Comparison of ENCODE assay signal across 9 mouse cellular contexts in the genomic region with DNA sequence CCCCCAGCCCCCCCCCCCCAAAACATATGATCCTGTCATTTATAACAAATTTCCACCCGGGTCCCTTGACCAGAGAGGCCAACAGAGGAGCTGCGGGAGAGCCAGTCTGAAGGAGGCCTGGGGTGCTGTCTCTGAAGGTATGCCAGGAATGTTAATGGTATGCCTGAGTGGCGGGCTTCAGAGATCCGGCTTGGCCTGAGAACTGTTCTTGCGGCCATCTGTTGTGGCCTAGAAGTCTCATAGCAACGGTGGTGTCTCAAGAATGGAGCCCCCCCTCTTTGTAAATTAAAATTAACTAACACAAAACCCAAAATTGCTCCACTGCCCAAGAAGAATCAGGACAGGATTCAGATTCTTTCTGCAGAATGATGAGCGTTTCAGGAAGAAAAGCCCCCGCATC.
A peak's percentile ranks its signal among the peaks of the same experiment; 100 is the strongest.
DNase-seq lines count a peak whose midpoint lies in the region; ATAC-seq lines count a peak whose summit lies in the region.
"Had no signal": no experiment of that assay in that cellular context is flagged by ENCODE, and none has a peak within 500 bp of the region (broad histone marks: within the 10 kb centered on the region; RNA-seq: fewer than 3 reads in every experiment).

No protein-coding gene starts in this region.

- no peak overlapping the region for H3K4me3 ChIP-seq in midbrain, embryonic 11.5 days (ENCODE audit: low read depth, low read length)
- no peak overlapping the region for H3K4me3 ChIP-seq in midbrain, embryonic 16.5 days (ENCODE audit: low read depth, low read length)
- H3K4me3 ChIP-seq in forebrain, embryonic 13.5 days = no peak overlapping the region
- H3K4me3 ChIP-seq: neural tube, embryonic 13.5 days had no signal

- H3K9me3 ChIP-seq in midbrain, embryonic 11.5 days (ENCODE audit: control insufficient read depth, low read length) = no peaks in the 10 kb centered on the region
- no peaks in the 10 kb centered on the region for H3K9me3 ChIP-seq in midbrain, embryonic 16.5 days (replicated peaks; ENCODE audit: control insufficient read depth, low read length, poor library complexity, severe bottlenecking)
- H3K9me3 ChIP-seq in forebrain, embryonic 13.5 days (replicated peaks) = no peaks in the 10 kb centered on the region
- H3K9me3 ChIP-seq: neural tube, embryonic 13.5 days had no signal

- ATAC-seq in midbrain, embryonic 11.5 days (ENCODE audit: low FRiP score) = peak; percentile 54
- ATAC-seq in midbrain, embryonic 16.5 days = no peak
- peak; percentile 73 for ATAC-seq in forebrain, embryonic 13.5 days

- no peak overlapping the region for H3K4me2 ChIP-seq in midbrain, embryonic 11.5 days
- no peak overlapping the region for H3K4me2 ChIP-seq in midbrain, embryonic 16.5 days (ENCODE audit: low read length)
- no peak overlapping the region for H3K4me2 ChIP-seq in forebrain, embryonic 13.5 days
- H3K4me2 ChIP-seq: neural tube, embryonic 13.5 days had no signal

- no peak overlapping the region for H3K9ac ChIP-seq in midbrain, embryonic 11.5 days (ENCODE audit: low read length)
- H3K9ac ChIP-seq in midbrain, embryonic 16.5 days (ENCODE audit: low read depth, low read length) = no peak overlapping the region
- H3K9ac ChIP-seq in forebrain, embryonic 13.5 days = no peak overlapping the region
- H3K9ac ChIP-seq: neural tube, embryonic 13.5 days had no signal

- H3K4me1 ChIP-seq in midbrain, embryonic 11.5 days (ENCODE audit: control insufficient read depth, insufficient read depth, low read length) = peaks cover 37% of the 10 kb centered on the region
- H3K4me1 ChIP-seq in midbrain, embryonic 16.5 days (ENCODE audit: control insufficient read depth, insufficient read depth, low read length) = peaks cover 20% of the 10 kb centered on the region
- H3K4me1 ChIP-seq in forebrain, embryonic 13.5 days = peaks cover 57% of the 10 kb centered on the region

- H3K36me3 ChIP-seq in midbrain, embryonic 11.5 days (ENCODE audit: control insufficient read depth, insufficient read depth, low read length) = no peaks in the 10 kb centered on the region
- no peaks in the 10 kb centered on the region for H3K36me3 ChIP-seq in midbrain, embryonic 16.5 days (ENCODE audit: control insufficient read depth, insufficient read depth, low read length)
- H3K36me3 ChIP-seq in forebrain, embryonic 13.5 days (ENCODE audit: poor library complexity, severe bottlenecking) = no peaks in the 10 kb centered on the region
- H3K36me3 ChIP-seq: neural tube, embryonic 13.5 days had no signal

- no peak overlapping the region for H3K27ac ChIP-seq in midbrain, embryonic 11.5 days (ENCODE audit: low read depth, low read length)
- H3K27ac ChIP-seq in midbrain, embryonic 16.5 days (ENCODE audit: low read length) = no peak overlapping the region
- H3K27ac ChIP-seq in forebrain, embryonic 13.5 days = no peak overlapping the region
- H3K27ac ChIP-seq: neural tube, embryonic 13.5 days had no signal

- DNase-seq in midbrain, embryonic 11.5 days (ENCODE audit: low spot score, missing footprints) = peak; percentile 92
- DNase-seq in kidney, postnatal 14 days = peak; percentile 81
- peak; percentile 71 for DNase-seq in retina, embryonic 14.5 days (ENCODE audit: low spot score)
- no peak for DNase-seq in thymus, postnatal 0 days (ENCODE audit: low spot score)
- DNase-seq in adrenal gland, postnatal 4 days (ENCODE audit: low spot score in 2 of 2) = no peak
- DNase-seq in spleen, postnatal 4 days (ENCODE audit: low spot score in 2 of 2) = no peak

- 3% methylated on average over 8 of the region's 8 CpGs for WGBS in midbrain, embryonic 11.5 days
- WGBS in midbrain, embryonic 16.5 days = 3% methylated on average over 8 of the region's 8 CpGs
- 2% methylated on average over 8 of the region's 8 CpGs for WGBS in forebrain, embryonic 13.5 days

- H3K27me3 ChIP-seq in midbrain, embryonic 11.5 days (ENCODE audit: control insufficient read depth, insufficient read depth, low read length) = no peaks in the 10 kb centered on the region
- H3K27me3 ChIP-seq in midbrain, embryonic 16.5 days (ENCODE audit: control insufficient read depth, insufficient read depth, low read depth, low read length) = peaks cover 2% of the 10 kb centered on the region; the same call in 1 of the 2 replicates
- H3K27me3 ChIP-seq in forebrain, embryonic 13.5 days = no peaks in the 10 kb centered on the region

Comparison
In these comparisons a context has a peak if more than half of its experiments do, and no peak if none do; other contexts are left out.
1. DNase-seq: peak in midbrain, embryonic 11.5 days (single experiment), kidney, postnatal 14 days (single experiment) and retina, embryonic 14.5 days (single experiment); none in thymus, postnatal 0 days (single experiment), adrenal gland, postnatal 4 days (0 of 2) and spleen, postnatal 4 days (0 of 2).